Mouse (Mus musculus) hindbrain, embryonic 10.5 days (tissue): ENCODE data around the gene Gm42878. TPM values are rescaled to one million over a fixed set of nuclear protein-coding genes. Genes with fewer than 3 reads are reported as not detected.

ENCODE experiments used
- polyA plus RNA-seq: library from polyadenylated mRNA; unstranded; fragments of >200 nt; fragmentation: Nextera tagmentation; extraction: Ambion mirVana; gene quantifications from 2 replicates; pipeline ENCODE4 v1.2.1, GENCODE M21; 2016

Gm42878 gene
- polyA plus RNA-seq, 1 experiment from 2014 or later = not detected

Other genes starting within 250 kb of the Gm42878 start
- gene Trafd1, start 159.8 kb downstream of the Gm42878 start, polyA plus RNA-seq = 70.8 and 96.2 TPM in 2 replicates
- 44.1 and 54.2 TPM in 2 replicates for gene Naa25, start 147.5 kb downstream of the Gm42878 start, polyA plus RNA-seq
- 0.78 and 0.93 TPM in 2 replicates for gene Tmem116, start 93.6 kb downstream of the Gm42878 start, polyA plus RNA-seq
- 143 and 148 TPM in 2 replicates for gene Erp29, start 93.0 kb downstream of the Gm42878 start, polyA plus RNA-seq
- 0.08 TPM in 1 of 2 replicates, not detected in the other for gene Adam1b, start 42.0 kb downstream of the Gm42878 start, polyA plus RNA-seq
- 1.3 and 2.2 TPM in 2 replicates for gene Adam1a, start within 50 bp of the Gm42878 start, polyA plus RNA-seq
- gene Mapkapk5, start 423 bp upstream of the Gm42878 start, polyA plus RNA-seq = 48.8 and 53.9 TPM in 2 replicates
- 123 and 124 TPM in 2 replicates for gene Aldh2, start 48.3 kb upstream of the Gm42878 start, polyA plus RNA-seq
- 1.9 TPM in 2 replicates for gene Acad12, start 73.5 kb upstream of the Gm42878 start, polyA plus RNA-seq
- gene Acad10, start 115.0 kb upstream of the Gm42878 start, polyA plus RNA-seq = 3.0 and 3.5 TPM in 2 replicates
- 41.6 and 41.9 TPM in 2 replicates for gene Brap, start 115.1 kb upstream of the Gm42878 start, polyA plus RNA-seq
- gene Atxn2, start 165.9 kb upstream of the Gm42878 start, polyA plus RNA-seq = 38.6 and 42.0 TPM in 2 replicates